Mouse (Mus musculus) spleen, adult 12 weeks (tissue): ENCODE results near the gene Hivep3.

ENCODE experiments used
- DNase-seq: peaks from one replicate; pipeline ENCODE4 v3.0.0; 2022; ENCODE audit warnings: low spot score

The Hivep3 gene

GRCm38 (mm10) chr4:120058794-120059193 is 325.2 kb downstream of the Hivep3 start:
- DNase-seq = no peak

- no peak for DNase-seq
Observed at GRCm38 (mm10) chr4:120061727-120062126, 328.1 kb downstream of the Hivep3 start.

GRCm38 (mm10) chr4:120062198-120062597 is 328.6 kb downstream of the Hivep3 start:
- no peak for DNase-seq

GRCm38 (mm10) chr4:120062754-120063153 is 329.2 kb downstream of the Hivep3 start:
- no peak for DNase-seq

- DNase-seq = no peak
Observed at GRCm38 (mm10) chr4:120063353-120064124, 330.0 kb downstream of the Hivep3 start.

- no peak for DNase-seq
Observed at GRCm38 (mm10) chr4:120064696-120065095, 331.1 kb downstream of the Hivep3 start, which contains the start of gene AL607142.1. Gene AL607142.1 (plus strand): TSS chr4:120064996.

- no peak for DNase-seq
Observed at GRCm38 (mm10) chr4:120066841-120067591, 333.4 kb downstream of the Hivep3 start.

- no peak for DNase-seq
Observed at GRCm38 (mm10) chr4:120067592-120068235, 334.1 kb downstream of the Hivep3 start.

GRCm38 (mm10) chr4:120068883-120069581 is 335.4 kb downstream of the Hivep3 start:
- no peak for DNase-seq

- no peak for DNase-seq
Observed at GRCm38 (mm10) chr4:120069582-120069980, 336.0 kb downstream of the Hivep3 start.

GRCm38 (mm10) chr4:120071411-120071810 is 337.8 kb downstream of the Hivep3 start:
- DNase-seq = no peak

GRCm38 (mm10) chr4:120071842-120072507 is 338.4 kb downstream of the Hivep3 start:
- no peak for DNase-seq

- no peak for DNase-seq
Observed at GRCm38 (mm10) chr4:120074061-120074460, 340.5 kb downstream of the Hivep3 start.

- DNase-seq = no peak
Observed at GRCm38 (mm10) chr4:120077322-120077721, 343.7 kb downstream of the Hivep3 start.

- no peak for DNase-seq
Observed at GRCm38 (mm10) chr4:120082527-120082926, 348.9 kb downstream of the Hivep3 start.

- DNase-seq = no peak
Observed at GRCm38 (mm10) chr4:120083700-120084099, 350.1 kb downstream of the Hivep3 start.

- DNase-seq = no peak
Observed at GRCm38 (mm10) chr4:120089536-120089935, 356.0 kb downstream of the Hivep3 start.

GRCm38 (mm10) chr4:120091997-120092783 is 358.6 kb downstream of the Hivep3 start:
- no peak for DNase-seq

GRCm38 (mm10) chr4:120096935-120097334 is 363.4 kb downstream of the Hivep3 start:
- no peak for DNase-seq

- no peak for DNase-seq
Observed at GRCm38 (mm10) chr4:120101186-120101585, 367.6 kb downstream of the Hivep3 start.

- peak; percentile 22 for DNase-seq
Observed at GRCm38 (mm10) chr4:120104599-120104998, 371.0 kb downstream of the Hivep3 start.
